Mouse (Mus musculus) urinary bladder, postnatal 0 days (tissue): Measurements from ENCODE around the gene Cdca5. TPM values are rescaled to one million over a fixed set of nuclear protein-coding genes. Genes with fewer than 3 reads are reported as not detected.

Source experiments
- polyA plus RNA-seq: library from polyadenylated mRNA; unstranded; fragments of >200 nt; fragmentation: Nextera tagmentation; extraction: Ambion mirVana; gene quantifications from 2 replicates; pipeline ENCODE4 v1.2.1, GENCODE M21; 2015

The Cdca5 gene
- polyA plus RNA-seq = 4.7 and 8.0 TPM in 2 replicates

GRCm38 (mm10) chr19:6084478-6085248 is at the start of gene Cdca5, which contains the start of gene Zfpl1:
Gene Cdca5, plus strand, starts transcription at chr19:6084983.
Gene Zfpl1, minus strand, starts transcription at chr19:6084956.

GRCm38 (mm10) chr19:6046294-6047153 is 38.3 kb upstream of the Cdca5 start, which contains the start of gene Syvn1:
Gene Syvn1, plus strand, starts transcription at chr19:6046576.

GRCm38 (mm10) chr19:6057313-6058096 is 27.3 kb upstream of the Cdca5 start, which contains the start of the genes Mrpl49 and Fau:
Gene Mrpl49, minus strand, starts transcription at chr19:6057785.
Gene Fau, plus strand, starts transcription at chr19:6057844.

GRCm38 (mm10) chr19:6061021-6061533 is 23.7 kb upstream of the Cdca5 start, which contains the start of gene Znhit2:
Gene Znhit2, plus strand, starts transcription at chr19:6061192.

GRCm38 (mm10) chr19:6067724-6068415 is 16.9 kb upstream of the Cdca5 start, which contains the start of gene Tm7sf2:
Gene Tm7sf2, minus strand, starts transcription at chr19:6068373.

GRCm38 (mm10) chr19:6076564-6077393 is 8.0 kb upstream of the Cdca5 start, which contains the start of gene Vps51:
Gene Vps51, minus strand, starts transcription at chr19:6077231.

GRCm38 (mm10) chr19:6079983-6080480 is 4.8 kb upstream of the Cdca5 start, which contains the start of gene Tmem262:
Gene Tmem262, plus strand, starts transcription at chr19:6080033.

GRCm38 (mm10) chr19:6082156-6082555 is 2.6 kb upstream of the Cdca5 start, which contains the start of gene Gm28374:
Gene Gm28374, minus strand, starts transcription at chr19:6082256.

GRCm38 (mm10) chr19:6094119-6094518 is 9.3 kb downstream of the Cdca5 start, which contains the start of gene AC131692.1:
Gene AC131692.1, plus strand, starts transcription at chr19:6094419.

GRCm38 (mm10) chr19:6105586-6105985 is 20.8 kb downstream of the Cdca5 start, which contains the start of gene Naaladl1:
Gene Naaladl1, plus strand, starts transcription at chr19:6105782.

GRCm38 (mm10) chr19:6117986-6118676 is 33.3 kb downstream of the Cdca5 start, which contains the start of gene Sac3d1:
Gene Sac3d1, minus strand, starts transcription at chr19:6118650.

GRCm38 (mm10) chr19:6127760-6128341 is 43.1 kb downstream of the Cdca5 start, which contains the start of gene Snx15:
Gene Snx15, minus strand, starts transcription at chr19:6128304.

GRCm38 (mm10) chr19:6140678-6141393 is 56.1 kb downstream of the Cdca5 start, which contains the start of gene Batf2:
Gene Batf2, plus strand, starts transcription at chr19:6140983.

GRCm38 (mm10) chr19:6141394-6141749 is 56.6 kb downstream of the Cdca5 start, which contains the start of gene Arl2:
Gene Arl2, minus strand, starts transcription at chr19:6141548.

